Mouse (Mus musculus) midbrain, embryonic 14.5 days (tissue): ENCODE measurements around the gene Clec4g. TPM values are rescaled to one million over a fixed set of nuclear protein-coding genes. Genes with fewer than 3 reads are reported as not detected.
"Not testable (repeated sequence)": the region's sequence is repeated elsewhere in the genome, so short reads cannot be mapped to it uniquely, and the experiment has no call there.

Experiments
- ATAC-seq: fragments of 200-750 bp; cut with Nextera tagmentation; 2 replicates; pipeline ENCODE4 v1.8.0; 2017; ENCODE audit warnings: moderate number of reproducible peaks, moderate library complexity; ENCODE audit not compliant: low FRiP score, low TSS enrichment
- DNase-seq: peaks from one replicate; pipeline ENCODE4 v3.0.0-alpha.2; 2015
- H3K27ac ChIP-seq: fragments of 300-500 bp; sonication (generic); replicated peaks from 2 replicates; pipeline ENCODE4 v1.5.1; 2014; ENCODE audit warnings: mild to moderate bottlenecking, low read depth, low read length, moderate library complexity
- H3K27me3 ChIP-seq: fragments of 300-500 bp; sonication (generic); 2 replicates; pipeline ENCODE4 v1.6.1; 2014; ENCODE audit warnings: low read length, control low read depth, mixed read lengths; ENCODE audit not compliant: control insufficient read depth, insufficient read depth
- H3K36me3 ChIP-seq: fragments of 300-500 bp; sonication (generic); 2 replicates; pipeline ENCODE4 v1.6.1; 2014; ENCODE audit warnings: low read length, control low read depth; ENCODE audit not compliant: control insufficient read depth, insufficient read depth
- H3K4me1 ChIP-seq: fragments of 300-500 bp; sonication (generic); 2 replicates; pipeline ENCODE4 v1.6.1; 2014; ENCODE audit warnings: mild to moderate bottlenecking, antibody characterized with exemption, low read length, control low read depth; ENCODE audit not compliant: control insufficient read depth, insufficient read depth
- H3K4me2 ChIP-seq: fragments of 300-500 bp; sonication (generic); 2 replicates; pipeline ENCODE4 v1.6.1; 2014; ENCODE audit warnings: mild to moderate bottlenecking, low read length, moderate library complexity
- H3K4me3 ChIP-seq: fragments of 300-500 bp; sonication (generic); replicated peaks from 2 replicates; pipeline ENCODE4 v1.5.1; 2014; ENCODE audit warnings: low read depth, low read length
- H3K9ac ChIP-seq: fragments of 300-500 bp; sonication (generic); replicated peaks from 2 replicates; pipeline ENCODE4 v1.6.1; 2014; ENCODE audit warnings: mild to moderate bottlenecking, low read length, moderate library complexity
- H3K9me3 ChIP-seq: fragments of 300-500 bp; sonication (generic); 2 replicates; pipeline ENCODE4 v1.6.1; 2016; ENCODE audit warnings: low read length, control low read depth, mixed read lengths; ENCODE audit not compliant: control insufficient read depth
- WGBS: fragments of 180-500 bp; shearing (Covaris S2); extraction: QIAGEN DNeasy Blood & Tissue Kit; methylation state at CpG from one replicate; pipeline ENCODE4 v1.1.7; 2014; 5-methylcytosine and 5-hydroxymethylcytosine counted together
- polyA plus RNA-seq: library from polyadenylated mRNA; unstranded; fragments of >200 nt; fragmentation: Nextera tagmentation; extraction: Ambion mirVana; gene quantifications from 2 replicates; pipeline ENCODE4 v1.2.1, GENCODE M21; 2014

The Clec4g gene
- polyA plus RNA-seq, result not detected in 2 replicates

DNA sequence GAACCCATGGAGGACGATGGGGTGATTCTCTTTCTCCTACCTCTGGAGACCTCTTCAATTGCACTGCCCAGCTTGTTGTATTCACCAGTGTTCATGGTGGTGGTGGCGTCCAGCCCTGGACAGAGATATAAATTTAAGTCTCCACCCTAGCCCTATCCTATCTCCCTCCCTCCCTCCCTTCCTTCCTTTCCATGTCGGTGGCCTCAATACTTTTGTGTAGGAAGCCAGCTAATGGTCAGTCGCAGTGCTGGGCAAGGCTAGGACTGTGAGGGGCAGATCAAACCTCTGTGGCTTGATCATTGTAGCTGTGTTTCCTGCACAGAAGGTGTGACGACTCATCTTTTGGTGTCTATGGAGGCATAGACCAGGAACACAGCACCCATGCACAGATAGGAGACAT, at the start of gene Clec4g:
Gene Clec4g (minus strand): TSS at position 101 of the 400 bp plus-strand sequence.
- H3K27ac ChIP-seq, result no peak within 1 kb of the TSS
- H3K4me2 ChIP-seq, result no peak within 1 kb of the TSS
- H3K9me3 ChIP-seq, result no peaks in the 10 kb centered on the region
- no peaks in the 10 kb centered on the region for H3K27me3 ChIP-seq
- WGBS, result 81% methylated on average over 5 of the region's 5 CpGs
- ATAC-seq, result no peak
- H3K9ac ChIP-seq, result no peak within 1 kb of the TSS
- H3K4me3 ChIP-seq, result no peak within 1 kb of the TSS
- DNase-seq, result no peak
- no peaks in the 10 kb centered on the region for H3K4me1 ChIP-seq
- H3K36me3 ChIP-seq, result no peaks in the 10 kb centered on the region

DNA sequence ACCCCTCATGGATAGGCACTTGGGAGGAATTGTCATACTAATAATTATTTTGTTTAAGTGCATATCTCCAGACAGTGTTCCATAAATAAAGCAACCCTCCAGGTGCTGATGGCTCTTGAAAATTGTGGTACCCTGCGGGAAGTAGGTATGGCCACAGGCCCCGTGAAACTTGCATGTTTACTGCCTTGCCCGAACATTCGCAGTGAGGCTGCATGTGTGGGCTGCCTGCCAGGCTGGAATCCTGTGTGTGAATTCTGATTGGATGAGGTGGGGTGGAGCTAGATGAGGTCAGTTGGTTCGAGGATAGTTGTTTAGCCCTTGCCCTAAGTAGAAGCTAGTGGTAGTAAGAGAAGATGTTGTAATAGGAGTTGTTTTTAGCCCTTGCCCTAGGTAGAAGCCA, 48.2 kb upstream of the Clec4g start:
- H3K27ac ChIP-seq, ATAC-seq, H3K27me3 ChIP-seq, H3K4me2 ChIP-seq, H3K4me3 ChIP-seq, H3K9ac ChIP-seq, DNase-seq, H3K36me3 ChIP-seq, H3K4me1 ChIP-seq: not testable (repeated sequence)
- 82% methylated on average over 5 of the region's 5 CpGs for WGBS
- H3K9me3 ChIP-seq, result peaks cover 15% of the 10 kb centered on the region; the same call in 1 of the 2 replicates

DNA sequence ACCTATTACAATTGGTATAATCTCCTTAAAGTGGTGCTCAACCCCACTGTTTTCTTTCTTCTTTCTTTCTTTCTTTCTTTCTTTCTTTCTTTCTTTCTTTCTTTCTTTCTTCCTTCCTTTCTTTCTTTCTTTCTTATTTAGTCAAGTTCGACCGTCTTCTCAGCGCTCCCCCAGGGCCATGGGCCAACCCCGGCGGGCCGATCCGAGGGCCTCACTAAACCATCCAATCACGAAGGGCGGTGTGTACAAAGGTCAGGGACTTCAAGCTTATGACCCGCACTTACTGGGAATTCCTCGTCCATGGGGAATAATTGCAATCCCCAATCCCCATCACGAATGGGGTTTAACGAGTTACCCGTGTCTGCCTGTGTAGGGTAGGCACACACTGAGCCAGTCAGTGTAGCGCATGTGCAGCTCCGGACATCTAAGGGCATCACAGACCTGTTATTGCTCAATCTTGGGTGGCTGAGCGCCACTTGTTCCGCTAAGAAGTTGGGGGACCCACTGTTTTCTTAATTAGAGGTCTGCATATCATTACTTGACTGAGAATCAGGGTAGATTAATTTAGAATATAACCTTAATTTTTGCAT, 33.9 kb upstream of the Clec4g start:
- ATAC-seq (peak; percentile 96), DNase-seq (peak; percentile 96)
- 68% methylated on average over 18 of the region's 18 CpGs for WGBS
- H3K27ac ChIP-seq, result no peak overlapping the region
- H3K4me3 ChIP-seq, result no peak overlapping the region
- H3K4me1 ChIP-seq, result no peaks in the 10 kb centered on the region
- no peaks in the 10 kb centered on the region for H3K27me3 ChIP-seq
- no peaks in the 10 kb centered on the region for H3K36me3 ChIP-seq
- no peak overlapping the region for H3K4me2 ChIP-seq
- H3K9me3 ChIP-seq, result 0 out of 2 replicates have a peak, but pooled peaks cover 12% of the 10 kb centered on the region
- H3K9ac ChIP-seq, result no peak overlapping the region

DNA sequence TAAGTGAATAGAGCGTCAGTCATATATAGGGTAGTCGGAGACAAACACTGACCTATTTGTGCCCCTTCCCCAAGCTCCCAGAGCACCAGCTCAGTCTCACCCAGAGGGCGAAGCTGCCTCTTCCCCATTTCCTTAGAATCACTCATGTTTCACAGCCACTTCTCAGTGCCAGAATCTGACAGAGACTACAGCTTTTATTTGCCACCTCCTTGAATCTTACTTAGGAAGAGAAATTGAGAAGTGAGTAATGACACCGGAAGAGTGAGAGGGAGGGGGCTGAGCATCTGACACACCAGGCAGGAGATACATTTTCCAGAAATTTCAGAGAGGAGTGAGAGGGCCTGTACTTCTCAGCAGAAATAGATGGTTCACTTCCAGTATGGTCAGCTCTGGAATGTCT, 28.3 kb upstream of the Clec4g start, which contains the start of gene Cd209a:
Gene Cd209a (minus strand): TSS at position 224 of the 400 bp plus-strand sequence.
- no peak within 1 kb of the TSS for H3K4me2 ChIP-seq
- H3K4me1 ChIP-seq, result no peaks in the 10 kb centered on the region
- no peak for DNase-seq
- no peak within 1 kb of the TSS for H3K27ac ChIP-seq
- H3K4me3 ChIP-seq, result no peak within 1 kb of the TSS
- 0 out of 2 replicates have a peak, but pooled peaks cover 6% of the 10 kb centered on the region for H3K9me3 ChIP-seq
- no peak within 1 kb of the TSS for H3K9ac ChIP-seq
- H3K36me3 ChIP-seq, result no peaks in the 10 kb centered on the region
- H3K27me3 ChIP-seq, result no peaks in the 10 kb centered on the region
- ATAC-seq, result no peak
- WGBS, result 87% methylated on average over 4 of the region's 4 CpGs

GRCm38 (mm10) chr8:3736947-3737346, 16.5 kb upstream of the Clec4g start:
- H3K9ac ChIP-seq, result no peak overlapping the region
- no peaks in the 10 kb centered on the region for H3K27me3 ChIP-seq
- H3K27ac ChIP-seq, result no peak overlapping the region
- WGBS, result 92% methylated on average over 2 of the region's 2 CpGs
- no peaks in the 10 kb centered on the region for H3K36me3 ChIP-seq
- no peak for ATAC-seq
- no peak for DNase-seq
- no peak overlapping the region for H3K4me3 ChIP-seq
- H3K9me3 ChIP-seq, result no peaks in the 10 kb centered on the region
- H3K4me1 ChIP-seq, result no peaks in the 10 kb centered on the region
- H3K4me2 ChIP-seq, result no peak overlapping the region

DNA sequence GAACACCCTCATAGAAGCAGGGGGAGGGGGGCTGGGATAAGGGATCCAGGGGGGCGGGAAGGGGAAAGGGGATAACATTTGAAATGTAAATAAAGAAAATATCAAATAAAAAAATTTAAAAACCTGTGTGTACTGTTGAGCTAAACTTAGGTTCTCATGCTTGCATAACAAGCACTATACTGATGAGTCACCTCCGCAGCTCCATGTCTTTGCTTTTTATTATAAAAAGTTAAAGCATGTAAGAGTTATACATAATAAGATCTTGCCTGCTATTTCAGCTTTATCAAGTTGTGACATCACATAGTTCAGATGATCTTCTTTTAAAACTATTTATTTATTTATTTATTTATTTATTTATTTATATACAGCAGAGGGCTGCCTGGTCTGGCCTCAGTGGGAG, 15.1 kb upstream of the Clec4g start:
- H3K9me3 ChIP-seq, result no peaks in the 10 kb centered on the region
- no peak for DNase-seq
- no peak overlapping the region for H3K27ac ChIP-seq
- ATAC-seq, result no peak
- H3K4me1 ChIP-seq, result no peaks in the 10 kb centered on the region
- no peak overlapping the region for H3K4me3 ChIP-seq
- no peaks in the 10 kb centered on the region for H3K27me3 ChIP-seq
- no peaks in the 10 kb centered on the region for H3K36me3 ChIP-seq
- H3K4me2 ChIP-seq, result no peak overlapping the region
- WGBS, result 83% methylated on average over 2 of the region's 2 CpGs
- H3K9ac ChIP-seq, result no peak overlapping the region

DNA sequence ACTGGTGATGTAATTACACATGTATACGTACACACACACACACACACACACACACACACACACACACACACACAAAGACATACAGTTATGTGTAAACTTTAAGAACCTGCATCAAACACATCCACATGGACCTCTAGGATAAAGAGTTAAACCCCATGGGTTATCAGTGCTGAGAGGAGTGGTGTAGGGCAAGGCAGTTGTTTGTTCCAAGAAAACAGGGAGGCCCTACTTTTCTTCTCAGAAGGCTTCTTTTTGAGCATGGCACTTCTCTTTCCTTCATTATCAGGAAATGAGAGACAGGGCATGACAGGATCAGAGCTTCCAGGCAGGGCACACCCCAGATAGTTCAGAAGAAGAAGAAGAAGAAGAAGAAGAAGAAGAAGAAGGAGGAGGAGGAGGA, 13.6 kb upstream of the Clec4g start:
- H3K9me3 ChIP-seq, result no peaks in the 10 kb centered on the region
- ATAC-seq (no peak), DNase-seq (no peak)
- no peak overlapping the region for H3K4me2 ChIP-seq
- H3K4me3 ChIP-seq, result no peak overlapping the region
- 47% methylated on average over 1 of the region's 1 CpGs for WGBS
- no peaks in the 10 kb centered on the region for H3K4me1 ChIP-seq
- no peak overlapping the region for H3K9ac ChIP-seq
- no peaks in the 10 kb centered on the region for H3K27me3 ChIP-seq
- H3K36me3 ChIP-seq, result no peaks in the 10 kb centered on the region
- H3K27ac ChIP-seq, result no peak overlapping the region

DNA sequence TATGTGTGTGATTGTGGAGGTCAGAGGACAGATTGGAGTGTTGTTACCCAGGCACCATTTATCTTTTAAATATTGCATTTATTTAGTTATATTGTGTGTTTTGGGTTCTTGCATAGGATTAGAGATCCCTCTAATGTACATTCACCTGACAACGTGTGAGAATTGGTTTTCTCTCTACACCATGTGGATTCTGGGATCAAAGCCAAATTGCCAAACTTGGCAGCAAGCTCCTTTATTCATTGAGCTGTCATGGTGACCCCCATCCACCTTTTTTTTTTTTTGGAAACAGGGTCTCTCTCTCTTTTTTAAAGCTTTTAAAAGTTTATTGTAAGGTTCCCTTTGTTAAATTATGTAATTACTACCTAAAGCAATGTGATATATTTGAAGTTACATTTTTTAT, 590 bp upstream of the Clec4g start:
- no peak for ATAC-seq
- no peak overlapping the region for H3K27ac ChIP-seq
- H3K4me1 ChIP-seq, result no peaks in the 10 kb centered on the region
- H3K9me3 ChIP-seq, result no peaks in the 10 kb centered on the region
- peak; percentile 14 for DNase-seq
- H3K9ac ChIP-seq, result no peak overlapping the region
- WGBS, result 36% methylated on average over 1 of the region's 1 CpGs
- no peaks in the 10 kb centered on the region for H3K36me3 ChIP-seq
- H3K27me3 ChIP-seq, result no peaks in the 10 kb centered on the region
- H3K4me3 ChIP-seq, result no peak overlapping the region
- no peak overlapping the region for H3K4me2 ChIP-seq

DNA sequence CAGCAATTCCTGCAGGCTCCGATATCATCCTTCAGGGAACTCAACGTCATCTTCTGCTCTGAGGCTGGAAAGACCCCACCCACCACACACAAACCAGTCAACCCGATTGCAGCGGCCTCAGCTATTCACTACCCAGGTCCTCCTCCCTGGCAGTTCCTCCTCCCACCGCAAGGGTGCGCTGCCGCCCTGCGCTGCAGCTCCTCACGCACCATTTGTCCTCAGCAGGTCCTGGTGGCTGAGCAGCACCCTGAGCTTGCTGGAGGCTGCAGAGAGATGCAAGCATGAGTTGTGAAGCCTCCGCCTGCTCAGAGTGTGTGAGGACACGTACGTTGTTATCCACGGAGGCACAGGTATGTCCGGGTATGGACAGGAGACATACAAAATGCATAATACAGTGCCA, 1.9 kb downstream of the Clec4g start:
- DNase-seq (peak; percentile 56), ATAC-seq (0 out of 2 replicates have a peak, but pooled peaks have one; percentile 27)
- H3K4me2 ChIP-seq, result no peak overlapping the region
- H3K4me3 ChIP-seq, result no peak overlapping the region
- no peak overlapping the region for H3K27ac ChIP-seq
- H3K27me3 ChIP-seq, result no peaks in the 10 kb centered on the region
- H3K36me3 ChIP-seq, result no peaks in the 10 kb centered on the region
- H3K9me3 ChIP-seq, result no peaks in the 10 kb centered on the region
- H3K4me1 ChIP-seq, result no peaks in the 10 kb centered on the region
- 18% methylated on average over 14 of the region's 14 CpGs for WGBS
- H3K9ac ChIP-seq, result no peak overlapping the region
